Mouse (Mus musculus): ENCODE results near the gene Aph1a. TPM values are rescaled to one million over a fixed set of nuclear protein-coding genes. Genes with fewer than 3 reads are reported as not detected.

The Aph1a gene
- polyA plus RNA-seq, 1 experiment from 2014 or later, result 44.1 TPM

DNA sequence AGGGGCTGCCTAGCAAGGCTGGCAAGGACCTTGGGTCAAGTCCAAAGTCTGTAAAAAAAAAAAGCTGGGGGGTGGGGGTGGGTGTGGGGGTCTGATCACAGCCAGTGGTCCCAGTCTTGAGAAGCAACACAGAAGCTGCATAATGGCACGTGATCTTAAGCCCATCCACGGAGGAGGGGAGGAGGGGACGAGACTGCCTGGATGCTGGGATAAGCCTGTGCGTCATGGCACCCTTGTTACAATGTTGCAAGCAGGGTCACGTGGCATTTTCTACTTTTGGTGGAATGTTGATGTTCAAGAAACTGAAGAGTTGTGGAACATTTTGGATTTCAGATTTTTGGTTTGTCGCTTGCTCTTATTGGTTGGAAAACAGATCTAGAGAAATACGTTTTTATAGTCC is 49.5 kb downstream of the Aph1a start:
- H3K27me3 ChIP-seq (replicated peaks; ENCODE audit: control insufficient read depth, insufficient read depth, low read length), result no peaks in the 10 kb centered on the region
- no peak overlapping the region for H3K4me3 ChIP-seq (ENCODE audit: low read depth, low read length)
- WGBS, result 96% methylated on average over 7 of the region's 7 CpGs
- no peak overlapping the region for H3K4me2 ChIP-seq (ENCODE audit: low read length)
- no peaks in the 10 kb centered on the region for H3K9me3 ChIP-seq (ENCODE audit: control insufficient read depth, low read length)
- ATAC-seq (replicated peaks; ENCODE audit: low FRiP score, low TSS enrichment, low read depth) (no peak), DNase-seq (ENCODE audit: low spot score) (no peak)
- H3K36me3 ChIP-seq (ENCODE audit: control insufficient read depth, insufficient read depth, low read length), result peaks cover 93% of the 10 kb centered on the region
- no peak overlapping the region for H3K27ac ChIP-seq (ENCODE audit: low read depth)
- no peaks in the 10 kb centered on the region for H3K4me1 ChIP-seq (replicated peaks; ENCODE audit: control insufficient read depth, insufficient read depth, low read length)
- H3K9ac ChIP-seq (ENCODE audit: low read length), result no peak overlapping the region

GRCm38 (mm10) chr3:95944742-95945141 is 51.0 kb downstream of the Aph1a start:
- Histone ChIP-seq H3K4me1 (replicated peaks; ENCODE audit: control insufficient read depth, insufficient read depth, low read length) (no peaks in the 10 kb centered on the region), H3K27ac (ENCODE audit: low read depth) (no peak overlapping the region), H3K9me3 (ENCODE audit: control insufficient read depth, low read length) (no peaks in the 10 kb centered on the region), H3K27me3 (replicated peaks; ENCODE audit: control insufficient read depth, insufficient read depth, low read length) (no peaks in the 10 kb centered on the region), H3K36me3 (ENCODE audit: control insufficient read depth, insufficient read depth, low read length) (peaks cover 80% of the 10 kb centered on the region), H3K9ac (ENCODE audit: low read length) (no peak overlapping the region), H3K4me3 (ENCODE audit: low read depth, low read length) (no peak overlapping the region), H3K4me2 (ENCODE audit: low read length) (no peak overlapping the region)
- DNase-seq (ENCODE audit: low spot score) (no peak), ATAC-seq (replicated peaks; ENCODE audit: low FRiP score, low TSS enrichment, low read depth) (no peak)
- 82% methylated on average over 8 of the region's 8 CpGs for WGBS

- no peak overlapping the region for H3K4me3 ChIP-seq (ENCODE audit: low read depth, low read length)
- H3K36me3 ChIP-seq (ENCODE audit: control insufficient read depth, insufficient read depth, low read length), result peaks cover 70% of the 10 kb centered on the region
- no peak for ATAC-seq (replicated peaks; ENCODE audit: low FRiP score, low TSS enrichment, low read depth)
- H3K9ac ChIP-seq (ENCODE audit: low read length), result no peak overlapping the region
- no peak overlapping the region for H3K27ac ChIP-seq (ENCODE audit: low read depth)
- no peak overlapping the region for H3K4me2 ChIP-seq (ENCODE audit: low read length)
- 90% methylated on average over 14 of the region's 14 CpGs for WGBS
- H3K9me3 ChIP-seq (ENCODE audit: control insufficient read depth, low read length), result no peaks in the 10 kb centered on the region
- H3K4me1 ChIP-seq (replicated peaks; ENCODE audit: control insufficient read depth, insufficient read depth, low read length), result no peaks in the 10 kb centered on the region
- no peaks in the 10 kb centered on the region for H3K27me3 ChIP-seq (replicated peaks; ENCODE audit: control insufficient read depth, insufficient read depth, low read length)
- no peak for DNase-seq (ENCODE audit: low spot score)
Measured at GRCm38 (mm10) chr3:95945731-95946240, 52.0 kb downstream of the Aph1a start.

Other genes starting within 250 kb of the Aph1a start
- 49.8 and 57.5 TPM in 2 replicates for gene Mcl1, start 235.2 kb upstream of the Aph1a start, polyA plus RNA-seq (2014; fragmentation: Nextera tagmentation; extraction: Ambion mirVana)
- gene Adamtsl4, start 206.1 kb upstream of the Aph1a start, polyA plus RNA-seq (2014; fragmentation: Nextera tagmentation; extraction: Ambion mirVana), result 1.2 and 2.6 TPM in 2 replicates
- gene Ecm1, start 154.4 kb upstream of the Aph1a start, polyA plus RNA-seq (2014; fragmentation: Nextera tagmentation; extraction: Ambion mirVana), result 23.2 and 26.3 TPM in 2 replicates
- gene Tars2, start 133.8 kb upstream of the Aph1a start, polyA plus RNA-seq (2014; fragmentation: Nextera tagmentation; extraction: Ambion mirVana), result 55.4 and 55.8 TPM in 2 replicates
- gene Rprd2, start 75.1 kb upstream of the Aph1a start, polyA plus RNA-seq (2014; fragmentation: Nextera tagmentation; extraction: Ambion mirVana), result 19.8 and 21.2 TPM in 2 replicates
- gene Prpf3, start 38.1 kb upstream of the Aph1a start, polyA plus RNA-seq (2014; fragmentation: Nextera tagmentation; extraction: Ambion mirVana), result 50.3 and 54.0 TPM in 2 replicates
- gene Mrps21, start 22.4 kb upstream of the Aph1a start, polyA plus RNA-seq (2014; fragmentation: Nextera tagmentation; extraction: Ambion mirVana), result 342 and 343 TPM in 2 replicates
- 6.7 and 7.9 TPM in 2 replicates for gene Ciart, start 11.7 kb upstream of the Aph1a start, polyA plus RNA-seq (2014; fragmentation: Nextera tagmentation; extraction: Ambion mirVana)
- 20.8 and 23.9 TPM in 2 replicates for gene BC028528, start 2.0 kb upstream of the Aph1a start, polyA plus RNA-seq (2014; fragmentation: Nextera tagmentation; extraction: Ambion mirVana)
- 2.7 and 4.3 TPM in 2 replicates for gene Car14, start 10.7 kb downstream of the Aph1a start, polyA plus RNA-seq (2014; fragmentation: Nextera tagmentation; extraction: Ambion mirVana)
- 54.3 and 61.2 TPM in 2 replicates for gene Anp32e, start 35.3 kb downstream of the Aph1a start, polyA plus RNA-seq (2014; fragmentation: Nextera tagmentation; extraction: Ambion mirVana)
- gene Plekho1, start 102.0 kb downstream of the Aph1a start, polyA plus RNA-seq (2014; fragmentation: Nextera tagmentation; extraction: Ambion mirVana), result 33.3 and 35.0 TPM in 2 replicates
- gene Vps45, start 164.5 kb downstream of the Aph1a start, polyA plus RNA-seq (2014; fragmentation: Nextera tagmentation; extraction: Ambion mirVana), result 20.6 and 25.8 TPM in 2 replicates
- gene Otud7b, start 210.6 kb downstream of the Aph1a start, polyA plus RNA-seq (2014; fragmentation: Nextera tagmentation; extraction: Ambion mirVana), result 14.0 and 14.8 TPM in 2 replicates